Mouse (Mus musculus) forebrain, embryonic 11.5 days (tissue): ENCODE measurements around the gene Serpina3b. TPM values are rescaled to one million over a fixed set of nuclear protein-coding genes. Genes with fewer than 3 reads are reported as not detected.

Source experiments
- ATAC-seq: fragments of 200-750 bp; cut with Nextera tagmentation; replicated peaks from 2 replicates; pipeline ENCODE4 v1.8.0; 2017; ENCODE audit warnings: moderate TSS enrichment; ENCODE audit not compliant: low FRiP score
- DNase-seq: peaks from one replicate; pipeline ENCODE4 v3.0.0-alpha.2; 2017; ENCODE audit warnings: low spot score
- H3K27ac ChIP-seq: fragments of 300-500 bp; sonication (generic); 2 replicates; pipeline ENCODE4 v1.5.1; 2014; ENCODE audit warnings: low read depth, low read length
- H3K27me3 ChIP-seq: fragments of 300-500 bp; sonication (generic); 2 replicates; pipeline ENCODE4 v1.6.1; 2014; ENCODE audit warnings: mild to moderate bottlenecking, low read length, mixed read lengths; ENCODE audit not compliant: control insufficient read depth, insufficient read depth
- H3K36me3 ChIP-seq: fragments of 300-500 bp; sonication (generic); 2 replicates; pipeline ENCODE4 v1.6.1; 2014; ENCODE audit warnings: mild to moderate bottlenecking, low read length, moderate library complexity, mixed read lengths; ENCODE audit not compliant: control insufficient read depth, insufficient read depth
- H3K4me1 ChIP-seq: fragments of 300-500 bp; sonication (generic); replicated peaks from 2 replicates; pipeline ENCODE4 v1.6.1; 2014; ENCODE audit warnings: low read length, mixed read lengths; ENCODE audit not compliant: control insufficient read depth, insufficient read depth
- H3K4me2 ChIP-seq: fragments of 300-500 bp; sonication (generic); 2 replicates; pipeline ENCODE4 v1.6.1; 2014; ENCODE audit warnings: low read depth, mild to moderate bottlenecking, low read length, moderate library complexity, mixed read lengths; ENCODE audit not compliant: severe bottlenecking
- H3K4me3 ChIP-seq: fragments of 300-500 bp; sonication (generic); 2 replicates; pipeline ENCODE4 v1.5.1; 2014; ENCODE audit warnings: low read depth, low read length
- H3K9ac ChIP-seq: fragments of 300-500 bp; sonication (generic); 2 replicates; pipeline ENCODE4 v1.6.1; 2014; ENCODE audit warnings: low read length
- H3K9me3 ChIP-seq: fragments of 300-500 bp; sonication (generic); 2 replicates; pipeline ENCODE4 v1.6.1; 2016; ENCODE audit warnings: low read length, mixed read lengths; ENCODE audit not compliant: control insufficient read depth
- WGBS: fragments of 180-500 bp; shearing (Covaris S2); extraction: QIAGEN DNeasy Blood & Tissue Kit; methylation state at CpG from one replicate; pipeline ENCODE4 v1.1.7; 2014; 5-methylcytosine and 5-hydroxymethylcytosine counted together
- polyA plus RNA-seq: library from polyadenylated mRNA; unstranded; fragments of >200 nt; fragmentation: Nextera tagmentation; extraction: Ambion mirVana; gene quantifications from 2 replicates; pipeline ENCODE4 v1.2.1, GENCODE M21; 2014

The Serpina3b gene
- polyA plus RNA-seq, 1 experiment from 2014 or later, result not detected

GRCm38 (mm10) chr12:104186041-104186581 is 58.3 kb downstream of the Serpina3b start:
- ATAC-seq, result no peak
- no peak for DNase-seq
- Histone ChIP-seq H3K4me3 (no peak overlapping the region), H3K27ac (no peak overlapping the region), H3K9me3 (no peaks in the 10 kb centered on the region), H3K4me1 (no peaks in the 10 kb centered on the region), H3K9ac (no peak overlapping the region), H3K4me2 (no peak overlapping the region), H3K36me3 (no peaks in the 10 kb centered on the region), H3K27me3 (no peaks in the 10 kb centered on the region)
- 86% methylated on average over 3 of the region's 3 CpGs for WGBS

Other genes with a start within 250 kb of the Serpina3b start
- not detected in 2 replicates for gene Serpina1c, start 223.1 kb upstream of the Serpina3b start, polyA plus RNA-seq
- not detected in 2 replicates for gene Serpina1e, start 169.0 kb upstream of the Serpina3b start, polyA plus RNA-seq
- gene Serpina11, start 138.0 kb upstream of the Serpina3b start, polyA plus RNA-seq, result not detected in 2 replicates
- not detected in 2 replicates for gene Serpina9, start 114.2 kb upstream of the Serpina3b start, polyA plus RNA-seq
- not detected in 2 replicates for gene Serpina12, start 83.6 kb upstream of the Serpina3b start, polyA plus RNA-seq
- gene Serpina5, start 26.9 kb upstream of the Serpina3b start, polyA plus RNA-seq, result not detected in 2 replicates
- gene Serpina3a, start 15.3 kb upstream of the Serpina3b start, polyA plus RNA-seq, result not detected in 2 replicates
- gene Serpina3c, start 25.9 kb downstream of the Serpina3b start, polyA plus RNA-seq, result not detected in 2 replicates
- gene Serpina3f, start 86.5 kb downstream of the Serpina3b start, polyA plus RNA-seq, result 0.27 and 0.37 TPM in 2 replicates
- 0.28 TPM in 1 of 2 replicates, not detected in the other for gene Serpina3g, start 108.2 kb downstream of the Serpina3b start, polyA plus RNA-seq
- gene Serpina3i, start 135.1 kb downstream of the Serpina3b start, polyA plus RNA-seq, result 0.09 TPM in 1 of 2 replicates, not detected in the other
- gene Serpina3j, start 186.6 kb downstream of the Serpina3b start, polyA plus RNA-seq, result not detected in 2 replicates
- not detected in 2 replicates for gene Serpina3k, start 210.5 kb downstream of the Serpina3b start, polyA plus RNA-seq
- not detected in 2 replicates for gene Serpina3m, start 210.5 kb downstream of the Serpina3b start, polyA plus RNA-seq